Mouse (Mus musculus) embryo, embryonic 9.5 days (tissue): ENCODE measurements around the gene Pex13.
"Not testable (repeated sequence)": the region's sequence is repeated elsewhere in the genome, so short reads cannot be mapped to it uniquely, and the experiment has no call there.

Experiments
- DNase-seq: peaks from one replicate; pipeline ENCODE4 v3.0.0-alpha.2; 2017; ENCODE audit errors: extremely low spot score

Gene Pex13

GRCm38 (mm10) chr11:23647431-23647830, 18.3 kb downstream of the Pex13 start:
- DNase-seq, result no peak

DNA sequence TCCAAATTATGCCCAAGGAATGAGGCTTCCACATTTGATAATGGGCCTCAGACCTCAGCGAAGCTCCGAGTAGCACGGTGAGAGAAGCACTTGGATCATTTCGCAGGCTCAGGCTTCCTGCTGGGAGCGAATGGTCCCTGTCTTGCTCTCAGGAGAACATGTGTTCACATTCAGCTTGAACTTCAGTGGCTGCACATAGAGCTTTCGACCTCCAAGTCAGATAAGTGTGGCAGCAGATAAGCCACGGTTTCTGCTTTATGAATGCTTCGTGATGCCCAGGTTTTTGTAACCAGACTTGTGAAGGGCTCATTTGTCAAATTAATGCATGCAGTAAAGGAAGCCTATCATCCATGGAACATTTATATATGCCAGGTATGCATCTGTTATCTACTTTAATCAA, 31.2 kb downstream of the Pex13 start:
- DNase-seq, result no peak

DNA sequence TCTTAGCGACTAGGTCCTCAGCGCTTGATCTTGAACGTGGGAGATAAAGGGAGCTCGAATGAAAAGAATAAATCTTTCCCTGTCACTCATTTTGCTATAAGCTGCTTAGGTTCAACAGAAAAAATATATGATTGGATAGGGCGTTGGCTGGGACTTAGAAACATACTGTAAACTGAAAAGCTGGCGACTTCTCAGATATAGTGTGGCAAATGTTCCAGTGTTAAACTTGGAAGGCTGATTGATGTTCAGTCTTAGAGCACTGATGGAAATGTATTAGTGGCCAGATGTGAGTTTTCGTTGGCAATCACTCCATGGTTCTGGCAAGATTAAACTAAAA, 31.9 kb downstream of the Pex13 start:
- no peak for DNase-seq

- DNase-seq, result peak; percentile 91
Measured at GRCm38 (mm10) chr11:23632945-23633878, 32.5 kb downstream of the Pex13 start, which contains the start of gene 0610010F05Rik. 0610010F05Rik (minus strand) TSS chr11:23633639.

DNA sequence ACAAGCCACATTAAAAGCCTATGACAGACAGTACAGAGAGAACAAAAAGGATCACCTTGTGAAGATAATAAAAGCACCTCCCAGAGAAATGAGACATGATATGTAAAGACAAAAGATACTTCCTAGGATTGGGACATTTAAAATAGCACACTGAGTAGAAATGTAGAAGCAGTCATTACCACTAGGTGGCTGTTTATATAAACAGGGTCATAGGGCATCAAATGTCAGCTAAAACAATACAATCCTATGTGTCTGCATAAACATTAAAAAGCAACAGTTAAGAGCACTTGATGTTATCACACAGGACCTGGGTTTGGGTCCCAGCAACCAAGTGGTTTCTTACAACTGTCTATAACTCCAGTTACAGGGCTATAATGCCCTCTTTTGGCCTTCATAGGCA, 35.1 kb downstream of the Pex13 start:
- DNase-seq, result no peak

DNA sequence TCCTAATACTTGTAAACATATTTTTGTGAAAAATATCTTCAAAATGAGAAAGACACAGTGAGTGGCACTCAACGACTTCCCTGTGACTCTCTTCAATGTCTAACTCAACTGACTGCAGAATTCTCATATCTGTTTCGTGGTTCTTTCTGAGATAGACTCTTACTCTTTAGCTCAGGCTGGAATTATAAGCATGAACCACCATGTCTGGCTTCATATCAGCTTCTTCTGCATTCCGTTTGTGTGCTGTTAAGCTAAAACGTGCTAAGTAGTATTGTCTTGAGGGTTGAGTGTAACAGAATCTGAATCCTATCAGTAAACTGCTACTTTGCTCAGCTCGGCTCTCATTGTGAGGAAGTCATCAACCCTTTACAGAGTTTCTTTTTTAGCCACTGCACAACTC, 46.8 kb downstream of the Pex13 start:
- no peak for DNase-seq

DNA sequence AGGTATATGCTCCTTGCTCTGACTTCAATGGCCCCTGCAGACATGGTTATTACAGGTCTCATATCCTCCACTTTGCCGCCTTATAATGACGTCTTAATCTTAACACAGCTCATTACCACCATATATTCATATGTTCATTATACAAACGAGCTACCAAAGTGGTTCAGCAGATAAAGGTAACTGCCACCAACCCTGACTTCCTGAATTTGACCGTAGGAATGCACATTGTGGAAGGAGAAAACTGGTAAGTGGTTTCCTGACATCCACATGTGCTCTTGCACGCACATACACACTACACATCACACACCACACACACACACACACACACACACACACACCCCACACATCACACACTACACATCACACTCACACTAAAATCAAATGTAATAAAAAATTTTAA, 51.2 kb downstream of the Pex13 start:
- no peak for DNase-seq

DNA sequence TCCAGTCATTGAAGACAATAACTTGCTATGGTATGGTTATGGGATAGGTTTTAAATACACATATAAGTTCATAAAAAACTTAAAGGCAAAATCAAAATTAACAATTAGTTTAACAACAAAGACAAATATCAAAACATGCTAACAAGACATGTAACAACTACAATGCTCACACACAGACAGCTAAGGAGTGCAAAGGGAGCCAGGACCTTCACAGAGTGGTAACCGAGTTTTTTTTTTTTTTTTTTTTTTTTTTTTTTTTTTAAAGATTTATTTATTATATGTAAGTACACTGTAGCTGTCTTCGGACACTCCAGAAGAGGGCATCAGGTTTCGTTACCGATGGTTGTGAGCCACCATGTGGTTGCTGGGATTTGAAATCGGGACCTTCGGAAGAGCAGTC, 58.5 kb downstream of the Pex13 start:
- DNase-seq, result not testable (repeated sequence)
